Mouse (Mus musculus) frontal cortex, postnatal 25 days (tissue): ENCODE measurements around the gene Sept1.

Experiments used
- DNase-seq, 2 experiments: peaks; one replicate each; pipeline ENCODE4 v3.0.0; 2022; ENCODE audit warnings: low spot score in 2 of 2

Gene Sept1

DNA sequence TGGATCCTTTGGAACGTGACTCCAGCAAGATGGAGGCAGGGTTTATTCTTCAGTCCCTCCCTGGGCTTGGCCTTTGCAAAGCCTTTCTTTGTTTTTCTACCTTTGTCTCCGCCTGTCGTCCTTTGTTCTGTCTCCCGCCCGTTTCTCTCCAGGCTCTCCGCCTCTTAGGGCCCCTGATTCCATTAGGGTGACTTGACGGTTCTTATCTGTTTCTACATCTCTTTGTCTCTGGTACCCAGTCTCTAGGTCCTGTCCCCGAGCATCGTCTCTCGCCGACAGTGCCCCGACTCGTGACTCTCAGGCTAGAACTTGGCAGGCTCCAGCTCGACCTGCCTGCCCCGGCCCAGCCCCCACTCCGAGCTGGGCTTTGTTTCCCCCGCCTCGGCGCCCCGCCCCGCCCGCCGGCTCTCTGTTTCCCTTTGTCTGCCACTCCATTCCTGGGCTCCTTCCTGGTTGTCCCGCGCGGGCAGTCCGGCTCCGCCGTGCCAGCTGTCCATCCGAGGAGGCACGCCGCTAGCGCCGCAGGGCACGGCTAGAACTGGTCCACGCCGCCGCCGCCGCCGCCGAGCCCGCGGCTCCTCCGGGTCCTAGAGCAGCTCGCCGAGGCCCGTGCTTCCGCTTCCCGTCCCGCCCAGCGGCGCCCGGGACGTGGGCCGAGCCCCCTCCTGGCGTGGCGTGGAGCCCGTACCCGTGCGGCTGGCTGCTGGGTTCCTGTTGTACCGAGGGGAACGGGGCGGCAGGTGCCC, at the start of gene Sept1, which contains the start of gene Zfp553:
Gene Sept1 (minus strand): TSS at position 509 of the 746 bp plus-strand sequence.
Gene Zfp553 (plus strand): TSS at position 440 of the 746 bp plus-strand sequence.
- DNase-seq: peak; percentile 55 to 67

DNA sequence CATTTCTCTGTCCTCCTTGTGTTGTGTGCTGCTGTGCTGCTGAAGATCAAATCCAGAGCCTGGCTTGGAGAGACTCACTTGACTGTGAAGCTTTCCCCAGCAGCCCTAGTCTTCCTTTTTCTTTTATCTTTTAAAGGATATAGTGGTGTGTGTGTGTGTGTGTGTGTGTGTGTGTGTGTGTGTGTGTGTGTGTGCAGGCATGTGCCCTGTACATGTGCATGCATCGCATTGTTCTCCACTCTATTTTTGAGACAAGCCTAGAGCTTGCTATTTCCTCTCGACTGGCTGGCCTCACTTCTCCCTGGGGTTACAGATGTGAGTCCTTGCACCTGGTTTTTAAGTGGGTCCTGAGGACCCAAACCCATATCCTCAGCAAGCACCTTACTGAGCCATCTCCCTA, 49.3 kb upstream of the Sept1 start:
- DNase-seq: no peak

DNA sequence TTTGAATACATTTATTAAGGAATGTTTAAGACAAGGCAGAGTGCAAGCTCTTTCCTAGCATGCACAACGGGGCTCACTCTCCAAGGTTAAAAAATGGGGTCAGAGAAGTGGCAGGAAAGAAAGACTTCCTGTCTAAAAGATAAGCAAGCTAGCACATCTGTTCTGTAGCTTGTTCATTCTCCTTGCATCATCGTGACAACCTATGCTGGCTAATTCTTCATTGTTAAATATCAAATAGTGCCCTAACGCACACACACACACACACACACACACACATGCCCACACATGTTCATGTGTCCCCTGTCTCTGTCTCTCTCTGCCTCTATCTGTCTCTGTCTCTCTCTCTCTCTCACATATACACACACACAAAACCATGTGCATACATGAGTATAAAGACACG, 48.2 kb upstream of the Sept1 start:
- DNase-seq: no peak

DNA sequence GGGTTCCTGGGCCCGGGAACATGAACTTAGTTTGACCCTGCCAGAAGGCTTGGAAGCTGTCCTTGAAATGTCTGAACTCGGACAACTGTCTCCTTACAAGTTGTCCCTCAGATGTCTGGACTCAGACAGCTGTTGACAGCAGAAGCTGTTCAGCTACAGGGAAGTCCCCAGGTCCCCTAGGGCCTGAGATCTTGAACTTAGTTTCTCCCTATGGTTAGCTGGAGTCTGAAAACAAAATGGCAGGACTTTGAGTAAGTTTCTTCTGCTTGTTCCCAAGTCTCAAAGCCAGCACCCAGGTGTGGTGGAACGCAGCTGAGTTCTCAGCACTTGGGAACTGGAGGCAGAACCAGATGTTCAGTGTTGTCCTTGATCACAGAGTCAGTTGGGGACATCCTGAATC, 47.2 kb upstream of the Sept1 start:
- DNase-seq: no peak

DNA sequence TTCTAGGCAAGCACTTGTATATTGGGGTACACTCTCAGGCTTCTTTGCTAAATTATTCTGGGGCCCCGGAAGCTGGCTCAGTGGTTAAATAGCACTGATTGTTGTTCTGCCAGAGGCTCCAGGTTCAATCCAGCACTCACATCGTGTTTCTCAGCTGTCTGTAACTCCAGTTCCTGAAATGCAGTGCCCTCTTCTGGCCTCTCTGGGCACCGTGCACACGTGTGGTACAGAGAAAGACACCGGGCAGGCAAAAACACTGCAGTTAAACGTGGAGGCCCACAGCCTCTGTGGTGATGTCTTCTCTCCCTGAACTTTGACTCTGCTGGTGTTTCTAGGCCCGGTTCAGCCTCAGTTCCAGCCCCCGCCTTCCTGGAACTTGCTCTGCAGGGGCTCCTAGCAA, 45.4 kb upstream of the Sept1 start:
- DNase-seq: no peak

DNA sequence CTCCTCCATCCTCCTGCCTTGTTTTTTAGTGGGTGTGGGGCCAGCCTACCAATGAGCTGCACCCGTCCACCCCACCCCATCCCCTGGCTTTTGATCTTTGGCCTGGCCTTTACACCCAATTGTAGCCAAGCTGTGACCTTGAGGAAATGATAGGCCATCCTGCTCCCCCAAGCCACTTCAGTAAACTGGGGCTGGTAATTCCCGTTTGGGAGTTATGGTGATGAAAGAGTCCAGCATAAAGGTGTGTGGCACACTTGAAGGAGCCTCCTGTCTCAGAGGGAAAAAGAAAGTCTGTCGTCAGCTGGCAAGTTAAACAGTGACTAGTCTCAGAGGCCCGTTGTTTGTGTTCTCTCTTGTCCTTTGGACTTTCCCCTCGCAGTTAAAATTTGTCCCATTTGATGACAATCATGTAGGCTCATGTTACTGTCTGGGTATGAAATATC, 43.6 kb upstream of the Sept1 start:
- DNase-seq: no peak

DNA sequence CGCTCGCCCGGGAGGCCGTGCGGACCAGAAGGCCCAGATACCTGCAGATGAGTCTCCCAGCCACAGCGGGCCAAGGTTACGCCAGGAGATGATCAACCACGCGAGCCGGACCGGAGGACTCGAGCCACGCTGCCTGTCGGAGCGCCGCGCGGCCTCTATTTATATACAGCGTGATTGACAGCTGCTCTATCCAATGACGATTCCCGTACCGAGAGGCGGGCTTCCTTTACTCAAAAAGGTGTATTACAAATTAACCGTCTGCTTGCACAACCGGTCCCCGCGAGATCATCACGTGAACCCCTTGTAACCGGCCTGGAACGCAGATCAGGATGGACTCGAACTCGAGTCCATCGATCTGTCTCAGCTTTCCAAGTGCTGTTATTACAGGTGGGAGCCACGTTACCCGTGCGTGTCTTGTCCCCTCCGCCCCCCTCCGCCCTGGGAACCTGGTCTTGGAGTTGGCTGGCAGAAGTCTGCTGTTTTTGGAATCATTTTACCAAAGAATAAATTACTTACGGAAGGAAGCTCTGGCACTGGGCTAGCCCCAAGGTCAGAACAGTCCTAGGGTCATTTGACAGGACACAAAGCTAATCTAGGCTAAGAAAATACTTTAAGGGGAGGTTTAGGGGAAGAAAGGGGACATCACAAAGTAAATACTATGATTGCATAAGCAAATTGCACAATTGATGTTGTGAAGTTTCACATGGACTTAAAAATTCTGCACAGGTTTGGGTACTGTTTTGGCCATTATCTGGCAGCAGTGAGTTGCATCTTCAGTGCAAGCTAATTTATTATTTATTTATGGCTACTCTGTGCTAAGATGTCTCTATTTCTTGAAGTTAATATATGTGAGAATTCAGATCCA, 41.2 kb upstream of the Sept1 start, which contains the start of gene Sephs2:
Gene Sephs2 (minus strand): TSS at position 131 of the 865 bp plus-strand sequence.
- DNase-seq: peak; percentile 97 to 99

DNA sequence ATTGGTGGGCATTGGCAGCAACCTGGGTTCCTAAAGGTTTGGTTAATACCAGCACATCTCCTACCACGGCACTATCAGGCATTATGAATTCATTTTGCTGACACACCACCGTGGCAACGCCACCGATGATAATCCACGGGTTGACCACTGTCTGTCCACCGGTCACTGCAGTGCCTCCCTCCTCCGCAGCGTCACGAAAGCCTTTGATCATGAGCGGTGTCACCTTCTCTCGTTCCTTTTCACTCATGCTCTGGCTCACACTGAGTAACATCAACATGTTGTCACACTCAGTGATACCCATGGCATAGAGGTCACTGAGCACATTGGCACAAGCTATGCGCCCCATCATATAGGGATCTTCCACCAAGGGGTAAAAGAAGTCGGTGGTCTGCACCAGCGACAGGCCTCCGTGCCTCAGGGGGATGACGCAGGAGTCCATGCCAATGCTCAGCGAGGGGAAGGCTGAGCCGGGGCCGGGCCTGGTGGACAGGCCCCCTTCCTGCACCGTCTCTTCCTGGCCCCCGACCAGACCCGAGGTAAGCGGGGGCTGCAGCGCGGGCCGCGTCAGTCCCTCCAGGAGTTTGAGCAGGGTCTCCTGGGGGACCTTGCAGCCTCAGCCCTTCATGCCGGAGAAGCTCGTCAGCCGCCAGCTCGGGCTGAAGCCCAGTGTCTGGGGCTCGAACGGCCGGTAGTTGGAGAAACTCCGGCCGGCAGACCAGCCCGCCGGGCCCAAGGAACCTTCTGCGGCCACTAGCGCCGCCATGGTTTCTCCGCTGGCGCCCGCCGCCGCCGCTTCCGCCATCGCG, 40.4 kb upstream of the Sept1 start:
- peak in 1 of 2 experiments; percentile 32 for DNase-seq

DNA sequence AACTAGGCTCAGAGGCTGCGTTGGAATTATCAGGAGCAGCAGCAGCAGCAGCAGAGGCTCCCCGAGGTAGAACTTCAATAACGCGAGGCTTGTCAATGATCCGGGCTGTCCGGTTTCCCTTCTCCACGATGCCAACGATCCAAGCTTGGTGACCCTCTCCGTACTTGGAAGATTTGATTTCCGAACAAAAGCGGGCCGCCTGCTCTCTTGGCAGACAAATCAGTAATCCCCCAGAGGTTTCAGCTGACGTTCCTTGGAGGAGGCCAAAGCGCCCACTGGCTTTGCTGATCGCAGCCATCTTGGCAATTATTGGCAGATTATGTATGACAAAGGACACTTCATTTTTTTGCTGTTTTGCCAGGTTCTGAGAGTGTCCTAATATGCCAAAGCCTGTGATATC, 39.6 kb upstream of the Sept1 start:
- DNase-seq: no peak

DNA sequence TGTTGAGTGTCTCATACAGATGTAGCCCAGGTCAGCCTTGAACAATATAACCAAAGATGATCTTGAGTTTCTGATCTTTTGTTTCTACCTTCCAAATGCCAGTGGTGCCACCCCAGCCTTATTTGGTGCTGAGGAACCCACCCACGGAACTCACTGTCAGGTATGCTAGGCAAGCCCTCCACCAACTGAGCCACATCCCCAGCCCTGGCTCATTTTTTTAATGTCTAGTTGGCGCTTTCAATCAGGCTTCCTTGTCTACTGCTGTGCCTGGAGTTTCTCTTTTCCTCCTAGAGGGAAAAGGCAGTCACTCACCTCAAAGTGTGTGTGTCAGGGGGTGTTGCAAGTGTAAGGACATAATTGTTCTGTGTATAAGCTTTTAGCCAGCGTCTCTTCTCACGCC, 38.2 kb upstream of the Sept1 start:
- DNase-seq: no peak

DNA sequence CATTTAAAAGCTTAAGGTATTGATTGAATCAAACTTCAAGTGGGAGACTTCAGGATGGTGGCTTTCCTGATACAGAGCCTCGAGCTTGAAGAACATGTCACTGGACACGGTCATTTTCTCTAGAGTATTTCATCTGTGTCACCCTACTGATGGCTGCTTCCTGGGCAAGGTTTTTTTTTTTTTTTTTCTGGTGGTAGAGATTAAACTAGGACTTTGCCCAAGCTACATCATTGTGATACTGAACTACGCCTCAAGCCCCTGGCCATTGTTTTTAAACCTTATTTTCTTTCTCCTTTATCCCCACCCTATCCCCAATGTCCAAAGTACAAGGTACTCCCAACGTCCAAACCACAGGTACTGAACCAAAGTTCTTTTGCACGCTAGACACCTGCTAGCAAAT, 37.7 kb upstream of the Sept1 start:
- DNase-seq: no peak

DNA sequence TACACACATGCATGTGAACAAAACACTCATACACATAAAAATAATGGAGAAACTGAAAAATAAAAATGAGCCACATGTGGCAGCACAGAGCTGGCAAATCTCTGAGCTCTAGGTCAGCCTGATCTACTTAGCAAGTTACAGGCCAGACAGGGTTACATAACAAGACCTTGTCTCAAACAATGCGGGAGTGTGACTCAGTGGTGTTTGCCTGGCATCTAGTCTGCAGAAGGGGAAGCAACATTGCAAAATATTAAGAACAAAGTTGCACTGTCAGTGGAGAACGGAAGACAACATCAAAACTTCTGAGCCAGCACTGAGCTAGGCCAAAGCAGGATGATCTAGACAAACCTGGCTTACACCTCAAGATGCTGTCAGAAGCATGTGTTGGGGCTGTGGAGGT, 37.3 kb upstream of the Sept1 start:
- DNase-seq: no peak

DNA sequence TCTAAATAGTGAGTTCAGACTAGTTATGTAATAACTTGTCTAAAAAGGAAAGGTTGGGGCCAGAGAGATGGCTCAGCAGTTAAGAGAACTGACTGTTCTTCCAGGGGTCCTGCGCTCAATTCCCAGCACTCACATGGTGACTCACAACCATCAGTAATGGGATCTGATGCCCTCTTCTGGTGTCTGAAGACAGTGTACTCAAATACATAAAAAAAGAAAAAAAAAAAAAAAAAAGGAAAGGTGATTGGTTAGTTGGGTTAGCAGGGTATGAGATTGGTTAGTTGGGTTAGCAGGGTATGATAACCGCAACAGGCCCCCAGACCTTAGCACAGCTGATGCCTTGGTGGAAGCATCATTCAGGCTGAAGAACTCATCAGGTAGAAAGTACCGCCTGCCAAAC, 30.6 kb upstream of the Sept1 start:
- no peak for DNase-seq

DNA sequence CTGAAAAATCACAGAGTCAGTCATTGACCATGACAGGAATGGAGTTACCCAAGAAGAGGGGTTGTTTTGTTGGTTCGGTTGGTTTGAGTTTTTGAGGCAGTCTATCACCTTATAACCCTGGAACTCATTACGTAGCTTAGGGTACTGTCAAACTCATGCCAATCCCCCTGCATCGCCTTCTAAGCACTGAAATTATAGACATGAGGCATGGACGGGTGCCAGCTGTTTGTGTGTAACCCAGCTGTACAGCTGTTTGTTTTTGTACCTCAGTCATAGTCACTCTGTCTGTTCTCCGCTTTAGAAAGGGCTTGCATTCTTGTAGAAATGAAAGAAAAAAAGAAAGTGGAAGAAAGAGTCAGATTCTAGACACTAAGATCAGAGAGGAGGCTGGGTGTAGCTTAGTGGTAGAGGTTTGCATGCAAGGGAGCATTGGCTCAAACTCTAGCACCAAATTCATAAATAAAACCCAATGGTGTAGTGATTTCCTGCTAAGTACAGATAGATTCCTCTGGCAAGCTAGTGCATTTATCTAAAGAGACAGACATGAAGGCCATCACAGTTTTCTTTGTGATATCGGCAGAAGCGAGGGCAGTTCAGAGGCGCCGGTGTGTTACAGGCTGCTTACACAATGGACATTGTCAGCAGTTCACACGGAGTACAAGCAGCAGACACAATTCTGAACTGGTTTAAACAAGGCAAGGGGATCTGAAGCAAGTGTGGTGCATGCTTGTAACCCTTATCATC, 29.5 kb upstream of the Sept1 start:
- no peak for DNase-seq

DNA sequence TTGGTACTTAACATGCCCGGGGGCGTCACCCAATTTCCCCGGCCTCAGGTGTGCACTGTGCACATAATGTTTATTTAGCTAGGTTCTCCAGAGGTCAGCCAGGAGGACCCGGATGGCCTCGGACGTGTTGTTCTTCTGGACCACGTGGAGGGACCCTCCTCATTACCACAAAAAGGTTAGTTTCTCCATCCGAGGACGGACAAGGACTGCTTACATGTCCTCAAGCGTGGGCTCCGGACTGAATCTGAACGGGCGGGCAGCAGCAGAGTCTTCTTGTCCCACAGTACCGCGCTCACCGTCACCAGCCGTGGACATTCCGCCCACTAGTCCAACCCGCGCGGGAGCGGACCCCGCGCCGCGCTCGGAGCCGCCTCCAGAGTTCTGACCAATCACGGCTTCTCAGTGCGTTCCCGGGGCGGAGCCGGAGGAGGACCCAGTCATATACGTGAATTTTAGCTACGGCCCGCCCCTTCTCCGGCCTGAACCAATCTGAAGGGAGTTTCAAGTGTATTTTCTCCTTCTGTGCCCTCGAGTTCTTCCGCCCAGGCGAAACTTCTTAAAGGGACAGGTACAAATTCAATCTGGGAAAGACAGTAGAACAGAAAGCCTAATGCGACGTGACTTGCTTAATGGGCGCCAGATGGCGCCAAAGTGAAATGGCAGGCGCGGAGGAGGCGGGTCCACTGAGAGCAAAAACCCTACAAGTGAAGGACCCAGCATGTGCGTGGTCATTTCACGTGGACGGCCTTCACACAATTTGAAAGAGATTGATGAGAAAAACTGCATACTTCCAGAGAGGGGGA, 27.6 kb upstream of the Sept1 start, which contains the start of gene Dctpp1:
Gene Dctpp1 (minus strand): TSS at position 401 of the 803 bp plus-strand sequence.
- peak; percentile 95 for DNase-seq

DNA sequence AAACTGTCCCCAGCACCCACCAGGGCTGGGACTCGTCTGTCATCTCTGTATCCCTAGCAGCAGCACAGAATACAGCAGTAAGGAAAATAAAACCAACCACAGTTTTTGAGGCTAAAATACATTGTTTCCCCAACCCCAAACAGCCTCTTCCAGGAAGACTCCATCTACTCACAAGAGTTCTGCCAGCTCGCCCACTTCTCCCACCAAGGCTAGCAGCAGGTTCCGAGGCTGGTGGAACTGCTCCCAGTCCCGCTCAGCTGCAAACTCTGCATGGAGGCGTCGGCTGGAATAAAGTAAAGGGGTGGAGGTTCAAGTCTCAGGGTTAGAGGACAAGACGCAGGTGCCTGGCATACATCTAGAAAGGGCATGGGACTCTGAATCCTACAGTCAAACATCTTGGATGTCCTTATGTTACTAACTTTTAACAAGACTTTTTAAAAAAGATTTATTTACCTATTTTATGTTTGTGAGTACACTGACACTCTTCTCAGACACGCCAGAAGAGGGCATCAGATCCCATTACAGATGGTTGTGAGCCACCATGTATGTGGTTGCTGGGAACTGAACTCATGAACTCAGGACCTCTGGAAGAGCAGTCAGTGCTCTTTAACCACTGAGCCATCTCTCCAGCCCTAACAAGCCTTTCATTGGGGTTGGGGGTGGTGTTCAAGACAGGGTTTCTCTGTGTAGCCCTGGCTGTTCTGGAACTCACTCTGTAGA, 26.4 kb upstream of the Sept1 start:
- no peak for DNase-seq

DNA sequence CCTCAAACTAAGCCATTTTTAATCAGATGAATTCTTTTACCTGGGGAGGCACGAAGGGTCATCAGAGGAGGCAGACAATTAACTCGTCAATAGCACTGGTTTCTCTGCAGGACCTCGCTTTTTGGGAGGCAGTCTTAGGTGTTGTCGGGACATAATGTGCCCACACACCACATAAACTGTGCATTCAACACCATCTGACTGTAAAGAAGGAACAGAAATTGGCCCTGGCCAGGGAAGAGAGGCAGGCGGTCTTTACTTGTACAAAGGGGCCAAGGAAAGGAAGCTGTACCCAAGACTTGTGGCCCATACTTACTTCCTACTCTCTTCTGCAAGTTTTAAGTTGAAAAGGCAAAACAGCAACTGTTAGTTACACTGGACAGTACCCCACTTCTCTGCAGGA, 23.6 kb upstream of the Sept1 start:
- no peak for DNase-seq

DNA sequence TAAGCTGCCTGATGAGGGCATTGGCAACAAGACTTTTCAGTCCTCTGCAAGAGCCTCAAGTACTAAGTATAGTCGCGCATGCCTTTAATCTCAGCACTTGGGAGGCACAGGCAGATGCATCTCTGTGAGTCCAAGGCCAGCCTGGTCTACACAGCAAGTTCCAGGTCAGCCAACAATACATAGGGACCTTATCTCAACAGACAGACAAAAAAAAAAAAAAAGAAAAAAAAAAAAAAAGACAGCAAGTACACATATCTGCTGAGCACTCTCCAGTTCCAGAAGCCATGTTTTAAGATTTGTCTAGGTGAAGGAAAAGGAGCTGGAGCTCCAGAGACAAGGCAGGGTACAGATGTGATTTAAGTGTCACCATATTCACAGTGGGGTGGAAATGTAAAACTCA, 23.0 kb upstream of the Sept1 start:
- no peak for DNase-seq

DNA sequence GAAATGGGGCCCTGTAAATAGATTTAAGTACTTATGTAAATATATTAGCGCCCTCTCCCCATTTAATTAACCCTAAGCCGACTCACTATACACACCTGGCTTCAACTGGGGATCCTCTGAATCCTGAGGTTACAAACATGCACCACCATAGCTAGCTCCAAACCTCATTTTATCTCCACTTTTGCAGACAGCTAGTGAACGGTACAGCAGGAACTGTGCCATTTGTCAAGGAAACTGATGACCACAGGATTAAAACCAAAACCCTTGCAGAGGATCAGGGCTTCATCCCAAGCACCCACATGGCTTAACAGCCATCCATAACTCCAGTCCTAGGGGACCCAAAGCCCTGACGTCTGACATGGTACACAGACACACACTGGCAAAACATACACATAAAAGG, 22.1 kb upstream of the Sept1 start:
- DNase-seq: no peak
